Mouse (Mus musculus): ENCODE data around the gene Lmf1. TPM values are rescaled to one million over a fixed set of nuclear protein-coding genes. Genes with fewer than 3 reads are reported as not detected.

The Lmf1 gene
- total RNA-seq, 2 experiments from 2014 or later, result 11.6 to 16.6 TPM

DNA sequence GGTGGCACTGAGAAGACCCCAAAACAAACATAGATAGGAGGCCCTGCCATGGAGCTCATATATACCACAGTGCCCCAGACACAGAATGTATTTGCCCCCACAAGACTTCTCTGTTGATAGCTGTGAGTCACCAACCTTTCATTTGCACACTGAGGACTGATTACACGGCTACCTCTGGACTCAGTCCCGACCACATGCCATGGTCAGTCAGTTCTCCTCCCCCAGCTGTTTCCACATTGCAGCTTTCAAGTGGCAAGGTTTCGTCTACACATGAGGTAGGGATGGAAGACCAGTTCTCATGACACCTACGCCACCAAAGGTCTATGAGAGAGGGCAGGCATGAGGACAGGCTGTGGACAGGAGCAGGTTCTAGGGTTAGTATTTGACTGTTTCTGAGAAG lies 132.3 kb downstream of the Lmf1 start:
- DNase-seq, result no peak

Other genes starting within 250 kb of the Lmf1 start
- 1 to 10 TPM; 1.3 to 3.1 TPM for gene Tpsab1, start 233.5 kb upstream of the Lmf1 start, total RNA-seq (2021)
- 1 to 10 TPM; 3.4 to 7.6 TPM for gene Tpsb2, start 212.8 kb upstream of the Lmf1 start, total RNA-seq (2021)
- gene Tpsg1, start 209.8 kb upstream of the Lmf1 start, total RNA-seq (2021), result not detected
- gene Cacna1h, start 145.3 kb upstream of the Lmf1 start, total RNA-seq (2021), result 1 to 10 TPM; 1.5 to 1.6 TPM
- not detected for gene Tekt4, start 124.5 kb upstream of the Lmf1 start, total RNA-seq (2021)
- not detected for gene Sstr5, start 81.8 kb upstream of the Lmf1 start, total RNA-seq (2021)
- 1 to 10 TPM; 1.4 to 2.3 TPM for gene Sox8, start 8.4 kb upstream of the Lmf1 start, total RNA-seq (2021)
- not detected for gene Gng13, start 138.1 kb downstream of the Lmf1 start, total RNA-seq (2021)
- 1 to 10 TPM in 1 of 2 experiments, under 1 TPM in 1; 0.33 to 1.2 TPM for gene Chtf18, start 148.3 kb downstream of the Lmf1 start, total RNA-seq (2021)
- gene Rpusd1, start 148.6 kb downstream of the Lmf1 start, total RNA-seq (2021), result 1 to 10 TPM; 2.9 to 3.9 TPM
- not detected for gene Mslnl, start 157.0 kb downstream of the Lmf1 start, total RNA-seq (2021)
- under 1 TPM; 0.43 to 0.62 TPM for gene Msln, start 175.3 kb downstream of the Lmf1 start, total RNA-seq (2021)
- 10 to 100 TPM; 28.9 to 30.8 TPM for gene Narfl, start 194.7 kb downstream of the Lmf1 start, total RNA-seq (2021)
- gene Haghl, start 206.6 kb downstream of the Lmf1 start, total RNA-seq (2021), result 10 to 100 TPM in 1 of 2 experiments, 1 to 10 TPM in 1; 9.0 to 10.5 TPM
- gene Ccdc78, start 207.5 kb downstream of the Lmf1 start, total RNA-seq (2021), result not detected
- gene Fam173a, start 213.8 kb downstream of the Lmf1 start, total RNA-seq (2021), result 10 to 100 TPM; 35.0 to 38.5 TPM
- gene AC134908.4, start 216.6 kb downstream of the Lmf1 start, total RNA-seq (2021), result not detected
- gene Metrn, start 218.1 kb downstream of the Lmf1 start, total RNA-seq (2021), result 10 to 100 TPM; 48.4 to 72.2 TPM
- gene Fbxl16, start 230.0 kb downstream of the Lmf1 start, total RNA-seq (2021), result 1 to 10 TPM; 1.5 to 1.7 TPM
- 10 to 100 TPM in 1 of 2 experiments, 1 to 10 TPM in 1; 9.3 to 10.5 TPM for gene Wdr24, start 244.5 kb downstream of the Lmf1 start, total RNA-seq (2021)
- 10 to 100 TPM; 14.3 to 18.9 TPM for gene Jmjd8, start 249.8 kb downstream of the Lmf1 start, total RNA-seq (2021)